Mouse (Mus musculus) midbrain, embryonic 11.5 days (tissue): ENCODE data around the gene Nceh1. TPM values are rescaled to one million over a fixed set of nuclear protein-coding genes. Genes with fewer than 3 reads are reported as not detected.

Experiments used
- ATAC-seq: fragments of 200-750 bp; cut with Nextera tagmentation; 2 replicates; pipeline ENCODE4 v1.8.0; 2017; ENCODE audit warnings: moderate TSS enrichment, moderate library complexity; ENCODE audit not compliant: low FRiP score
- DNase-seq: peaks from one replicate; pipeline ENCODE4 v3.0.0; 2015; ENCODE audit warnings: low spot score; ENCODE audit errors: missing footprints
- H3K27ac ChIP-seq: fragments of 300-500 bp; sonication (generic); 2 replicates; pipeline ENCODE4 v1.5.1; 2014; ENCODE audit warnings: low read depth, low read length
- H3K27me3 ChIP-seq: fragments of 300-500 bp; sonication (generic); 2 replicates; pipeline ENCODE4 v1.6.1; 2014; ENCODE audit warnings: mild to moderate bottlenecking, low read length, moderate library complexity, mixed read lengths; ENCODE audit not compliant: control insufficient read depth, insufficient read depth
- H3K36me3 ChIP-seq: fragments of 300-500 bp; sonication (generic); 2 replicates; pipeline ENCODE4 v1.6.1; 2014; ENCODE audit warnings: mild to moderate bottlenecking, low read length, moderate library complexity, mixed read lengths; ENCODE audit not compliant: control insufficient read depth, insufficient read depth
- H3K4me1 ChIP-seq: fragments of 300-500 bp; sonication (generic); 2 replicates; pipeline ENCODE4 v1.6.1; 2014; ENCODE audit warnings: low read length; ENCODE audit not compliant: control insufficient read depth, insufficient read depth
- H3K4me2 ChIP-seq: fragments of 300-500 bp; sonication (generic); 2 replicates; pipeline ENCODE4 v1.6.1; 2014; ENCODE audit warnings: mild to moderate bottlenecking, moderate library complexity
- H3K4me3 ChIP-seq: fragments of 300-500 bp; sonication (generic); 2 replicates; pipeline ENCODE4 v1.5.1; 2014; ENCODE audit warnings: low read depth, low read length
- H3K9ac ChIP-seq: fragments of 300-500 bp; sonication (generic); 2 replicates; pipeline ENCODE4 v1.6.1; 2014; ENCODE audit warnings: low read length
- H3K9me3 ChIP-seq: fragments of 300-500 bp; sonication (generic); 2 replicates; pipeline ENCODE4 v1.6.1; 2016; ENCODE audit warnings: low read length; ENCODE audit not compliant: control insufficient read depth
- WGBS: fragments of 180-500 bp; shearing (Covaris S2); extraction: QIAGEN DNeasy Blood & Tissue Kit; methylation state at CpG from one replicate; pipeline ENCODE4 v1.1.7; 2014; 5-methylcytosine and 5-hydroxymethylcytosine counted together
- polyA plus RNA-seq: library from polyadenylated mRNA; unstranded; fragments of >200 nt; fragmentation: Nextera tagmentation; extraction: Ambion mirVana; gene quantifications from 2 replicates; pipeline ENCODE4 v1.2.1, GENCODE M21; 2014

Nceh1 gene
- polyA plus RNA-seq = 4.1 and 4.4 TPM in 2 replicates

DNA sequence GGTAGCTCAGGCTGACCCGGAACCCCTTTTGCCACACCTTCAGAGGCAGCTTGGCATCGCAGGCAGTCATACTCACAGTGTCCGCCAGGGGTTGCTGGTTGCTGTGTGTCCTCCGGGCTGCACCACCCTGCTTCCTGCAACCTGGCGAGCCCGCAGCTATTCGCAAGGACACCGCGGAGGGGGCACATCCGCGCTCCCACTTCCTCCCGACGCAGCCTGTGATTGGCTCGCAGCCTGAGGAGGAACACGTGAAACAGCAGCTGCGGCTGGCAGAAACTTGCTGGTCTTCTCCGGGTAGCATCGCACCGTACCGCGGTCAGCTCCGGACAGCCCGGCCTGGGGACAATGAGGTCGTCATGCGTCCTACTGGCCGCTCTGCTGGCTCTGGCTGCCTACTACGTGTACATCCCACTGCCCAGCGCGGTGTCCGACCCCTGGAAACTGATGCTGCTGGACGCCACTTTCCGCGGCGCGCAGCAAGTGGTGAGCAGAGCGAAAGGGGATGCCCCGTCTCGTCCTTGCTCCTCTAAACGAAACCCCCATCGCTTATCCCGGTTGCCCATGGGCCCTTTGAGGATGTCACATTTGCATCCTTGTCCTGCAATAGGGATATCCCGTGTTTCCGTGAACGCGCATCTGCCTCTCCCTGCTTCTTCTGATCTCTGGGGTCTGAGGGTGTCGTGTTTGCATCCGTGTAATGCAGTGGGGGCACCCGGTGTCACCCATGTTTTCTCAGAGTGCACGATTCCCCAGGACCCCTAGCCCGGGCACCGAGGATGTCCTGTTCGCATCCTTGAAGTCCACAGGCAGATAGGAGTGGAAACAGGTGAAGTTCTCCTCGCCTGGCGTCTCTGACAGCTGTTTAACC is at the start of gene Nceh1:
TSS of gene Nceh1 (plus strand) at position 233 of the 868 bp plus-strand sequence.
- Histone ChIP-seq H3K4me3 (peak within 1 kb of the TSS; percentile 52), H3K27me3 (no peaks in the 10 kb centered on the region), H3K36me3 (no peaks in the 10 kb centered on the region), H3K4me2 (peak within 1 kb of the TSS; percentile 96), H3K9ac (peak within 1 kb of the TSS; percentile 73), H3K9me3 (no peaks in the 10 kb centered on the region), H3K4me1 (peaks cover 6% of the 10 kb centered on the region; the same call in 1 of the 2 replicates), H3K27ac (no peak within 1 kb of the TSS)
- DNase-seq (peak; percentile 98), ATAC-seq (peak; percentile 100)
- WGBS = 1% methylated on average over 54 of the region's 54 CpGs

DNA sequence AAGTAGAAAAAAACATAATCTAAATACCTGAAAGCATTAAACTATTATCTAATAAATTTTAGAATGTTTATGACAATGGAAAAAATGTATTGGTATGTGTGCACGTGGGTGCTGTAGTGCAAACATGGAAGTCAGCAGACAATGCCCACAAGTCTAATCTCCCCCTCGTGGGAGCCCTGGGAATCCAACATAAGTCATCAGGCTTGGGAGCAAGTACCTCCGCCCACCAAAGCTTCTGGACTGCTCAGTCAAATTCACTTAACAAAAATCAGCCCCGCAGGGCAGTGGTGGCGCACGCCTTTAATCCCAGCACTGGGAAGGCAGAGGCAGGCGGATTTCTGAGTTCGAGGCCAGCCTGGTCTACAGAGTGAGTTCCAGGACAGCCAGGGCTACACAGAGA is 42.7 kb upstream of the Nceh1 start:
- no peaks in the 10 kb centered on the region for H3K9me3 ChIP-seq
- no peak for DNase-seq
- ATAC-seq = no peak
- H3K36me3 ChIP-seq = peaks cover 32% of the 10 kb centered on the region
- no peak overlapping the region for H3K9ac ChIP-seq
- 90% methylated on average over 8 of the region's 8 CpGs for WGBS
- no peaks in the 10 kb centered on the region for H3K27me3 ChIP-seq
- no peak overlapping the region for H3K4me2 ChIP-seq
- no peak overlapping the region for H3K4me3 ChIP-seq
- no peak overlapping the region for H3K27ac ChIP-seq
- H3K4me1 ChIP-seq = no peaks in the 10 kb centered on the region

DNA sequence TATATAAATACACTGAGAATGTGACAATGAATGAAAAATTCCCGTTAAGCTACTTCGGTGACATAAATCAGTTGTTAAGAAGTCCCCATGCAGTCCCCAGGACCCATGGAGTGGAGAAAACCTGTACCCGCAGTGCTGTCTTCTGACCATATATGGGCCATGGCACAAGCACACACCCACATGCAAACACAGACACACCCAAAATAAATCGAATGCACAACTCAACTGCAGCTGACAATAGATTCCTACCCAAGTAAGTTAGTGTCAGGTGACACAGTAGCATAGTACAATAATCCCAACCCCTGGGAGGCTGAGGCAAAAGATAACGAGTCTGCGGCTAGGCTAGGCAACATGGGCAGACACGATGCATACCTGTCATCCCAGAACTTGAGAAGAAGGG is 39.2 kb upstream of the Nceh1 start:
- DNase-seq (no peak), ATAC-seq (no peak)
- Histone ChIP-seq H3K27me3 (no peaks in the 10 kb centered on the region), H3K9me3 (no peaks in the 10 kb centered on the region), H3K36me3 (peaks cover 10% of the 10 kb centered on the region), H3K27ac (no peak overlapping the region), H3K4me2 (no peak overlapping the region), H3K4me3 (no peak overlapping the region), H3K4me1 (no peaks in the 10 kb centered on the region), H3K9ac (no peak overlapping the region)
- WGBS = 94% methylated on average over 7 of the region's 7 CpGs

DNA sequence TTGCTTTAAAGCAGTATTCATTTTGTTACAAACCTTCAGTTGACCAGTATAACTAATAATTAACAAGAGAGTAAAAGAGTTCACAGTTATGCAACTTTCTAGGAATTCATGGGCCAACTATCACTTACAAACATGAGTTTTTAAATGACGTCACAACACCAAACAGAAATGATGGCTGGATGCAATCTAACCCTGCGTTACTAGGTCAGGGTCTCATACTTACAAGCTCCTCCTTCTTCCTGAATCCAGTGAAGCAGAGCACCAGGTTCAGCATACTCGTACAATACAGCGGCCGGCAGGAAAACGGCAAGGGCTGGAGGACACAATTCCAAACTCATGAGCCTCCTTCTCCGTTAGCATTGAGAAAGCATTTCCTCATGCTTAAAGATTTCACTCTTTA is 37.0 kb upstream of the Nceh1 start:
- DNase-seq (no peak), ATAC-seq (no peak)
- Histone ChIP-seq H3K9me3 (no peaks in the 10 kb centered on the region), H3K4me3 (no peak overlapping the region), H3K36me3 (peaks cover 12% of the 10 kb centered on the region), H3K9ac (no peak overlapping the region), H3K4me1 (no peaks in the 10 kb centered on the region), H3K27me3 (no peaks in the 10 kb centered on the region), H3K27ac (no peak overlapping the region), H3K4me2 (no peak overlapping the region)
- 95% methylated on average over 7 of the region's 7 CpGs for WGBS

DNA sequence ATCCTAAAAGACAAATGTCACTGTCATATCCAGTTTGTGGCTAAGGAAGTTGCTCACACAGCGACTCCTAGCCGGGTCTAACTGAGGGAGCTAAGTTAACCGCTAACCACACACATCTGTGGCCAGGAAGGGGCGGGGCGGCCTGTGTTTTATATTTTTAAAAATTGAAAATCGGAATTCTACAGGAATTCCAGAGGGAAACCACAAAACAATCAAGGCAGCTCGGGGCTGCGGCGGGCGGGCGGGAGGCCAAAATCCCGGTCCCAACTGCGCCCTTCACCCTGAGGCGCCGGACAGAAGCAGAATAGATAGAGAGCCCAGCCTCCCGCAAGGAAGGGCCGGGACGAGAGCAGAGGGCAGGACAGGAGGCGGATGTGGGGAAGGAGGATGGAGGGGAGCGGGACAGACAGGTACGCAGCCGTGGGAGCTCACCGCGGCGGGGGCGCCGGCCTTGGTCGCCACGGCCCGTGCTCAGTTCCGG is 29.5 kb upstream of the Nceh1 start:
- H3K4me1 ChIP-seq = peaks cover 17% of the 10 kb centered on the region
- ATAC-seq = peak; percentile 3; the same call in 1 of the 2 replicates
- no peaks in the 10 kb centered on the region for H3K27me3 ChIP-seq
- H3K9me3 ChIP-seq = no peaks in the 10 kb centered on the region
- WGBS = under 1% methylated on average over 30 of the region's 31 CpGs
- H3K4me3 ChIP-seq = peak overlapping the region; percentile 92
- peak overlapping the region; percentile 40; the same call in 1 of the 2 replicates for H3K27ac ChIP-seq
- peak overlapping the region; percentile 89 for H3K9ac ChIP-seq
- peaks cover 2% of the 10 kb centered on the region; the same call in 1 of the 2 replicates for H3K36me3 ChIP-seq
- peak overlapping the region; percentile 47 for H3K4me2 ChIP-seq
- peak; percentile 90 for DNase-seq

DNA sequence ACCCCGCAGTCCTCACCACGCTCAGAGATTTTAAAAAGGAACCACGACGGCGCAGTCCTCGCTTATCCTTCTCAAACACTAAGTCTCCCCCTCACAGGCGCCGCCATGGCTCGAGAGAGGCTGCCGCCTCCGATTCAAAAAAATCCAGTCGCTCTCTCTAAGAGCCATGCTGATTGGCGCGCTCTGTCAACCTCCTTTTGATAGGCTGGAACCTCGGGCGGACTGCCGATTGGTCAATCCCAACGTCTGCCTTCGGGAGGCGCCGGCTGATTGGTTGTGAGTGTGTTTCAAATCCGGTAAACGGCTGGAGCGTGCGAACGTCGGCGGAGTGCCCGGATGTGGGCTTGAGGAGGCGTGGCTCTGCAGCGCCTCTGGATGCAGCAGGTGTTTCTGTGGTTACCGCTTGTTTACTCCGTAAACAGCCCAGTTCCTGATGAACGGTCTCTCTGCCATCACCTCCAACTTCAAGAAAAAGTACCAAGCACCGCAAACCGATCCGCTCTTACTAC is 29.0 kb upstream of the Nceh1 start, which contains the start of gene Ect2:
TSS of gene Ect2 (minus strand) at position 178 of the 509 bp plus-strand sequence.
- WGBS = under 1% methylated on average over 37 of the region's 37 CpGs
- Histone ChIP-seq H3K9me3 (no peaks in the 10 kb centered on the region), H3K4me3 (peak within 1 kb of the TSS; percentile 92), H3K4me1 (peaks cover 17% of the 10 kb centered on the region), H3K36me3 (peaks cover 2% of the 10 kb centered on the region; the same call in 1 of the 2 replicates), H3K4me2 (peak within 1 kb of the TSS; percentile 47), H3K9ac (peak within 1 kb of the TSS; percentile 89), H3K27ac (peak within 1 kb of the TSS; percentile 40), H3K27me3 (no peaks in the 10 kb centered on the region)
- peak; percentile 100 for ATAC-seq
- DNase-seq = peak; percentile 100

DNA sequence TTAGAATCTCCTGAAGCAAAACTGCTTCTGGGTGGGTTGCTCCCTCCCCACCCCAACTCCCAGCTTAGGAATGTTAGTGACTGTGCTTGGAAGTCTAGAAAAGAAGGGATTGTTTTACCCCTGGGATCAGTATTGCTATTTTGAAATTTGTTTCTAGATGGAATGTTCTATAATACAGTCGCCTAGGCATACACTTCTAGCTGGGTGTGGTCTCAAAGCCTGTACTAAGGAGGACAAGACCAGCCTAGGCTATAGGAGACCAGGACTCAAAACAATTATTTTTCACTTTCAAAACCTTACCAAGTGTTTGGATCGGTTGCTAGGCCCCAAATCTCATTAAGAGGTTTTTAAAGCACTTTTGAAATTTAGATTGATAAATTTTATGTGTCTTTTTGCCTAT is 28.5 kb upstream of the Nceh1 start:
- Histone ChIP-seq H3K27ac (peak overlapping the region; percentile 35; the same call in 1 of the 2 replicates), H3K9me3 (no peaks in the 10 kb centered on the region), H3K36me3 (no peaks in the 10 kb centered on the region), H3K4me3 (peak overlapping the region; percentile 92), H3K4me1 (peaks cover 17% of the 10 kb centered on the region), H3K4me2 (peak overlapping the region; percentile 38), H3K27me3 (no peaks in the 10 kb centered on the region), H3K9ac (peak overlapping the region; percentile 61)
- WGBS = 62% methylated on average over 2 of the region's 2 CpGs
- DNase-seq (no peak), ATAC-seq (peak; percentile 18; the same call in 1 of the 2 replicates)

DNA sequence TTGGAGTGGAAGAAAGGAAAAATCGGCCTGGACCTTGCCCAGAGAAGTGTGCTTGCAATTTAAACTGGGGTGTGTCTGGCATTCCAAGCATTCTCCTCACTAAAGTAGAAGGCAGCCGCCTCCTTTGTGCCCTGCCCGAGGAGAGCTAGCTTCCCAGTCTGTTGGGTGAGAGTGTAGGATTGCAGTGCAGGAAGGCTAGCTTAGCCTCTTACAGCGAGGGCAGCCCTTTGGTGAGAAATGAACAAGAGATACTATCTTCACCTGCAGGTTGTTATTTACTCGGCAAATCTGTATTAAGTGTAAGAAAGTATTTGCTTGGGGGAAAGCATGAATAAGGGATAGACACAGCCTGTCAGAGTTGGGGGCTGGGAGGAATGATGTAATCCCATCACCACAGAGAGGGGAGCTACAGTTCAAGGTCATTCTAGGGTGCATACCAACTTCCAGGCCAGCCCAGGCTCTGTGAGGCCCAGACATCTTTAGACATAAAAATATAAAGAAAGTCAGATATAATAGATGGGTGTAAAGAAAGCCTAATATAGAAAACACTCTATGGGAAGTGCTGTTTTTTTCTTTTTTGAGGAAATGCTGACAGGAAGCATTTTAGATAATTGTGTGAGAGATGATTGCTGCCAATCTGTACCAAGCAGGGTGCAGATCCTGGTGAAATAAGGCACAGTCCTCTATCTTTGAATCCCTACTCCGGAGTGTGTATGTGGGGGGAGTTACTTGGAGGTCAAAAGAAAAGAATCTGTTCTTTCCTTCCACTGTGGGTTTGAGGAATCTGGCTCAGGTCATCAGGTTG is 27.5 kb upstream of the Nceh1 start:
- peak overlapping the region; percentile 31 for H3K9ac ChIP-seq
- H3K4me1 ChIP-seq = peaks cover 17% of the 10 kb centered on the region
- H3K4me2 ChIP-seq = no peak overlapping the region
- no peaks in the 10 kb centered on the region for H3K27me3 ChIP-seq
- no peaks in the 10 kb centered on the region for H3K36me3 ChIP-seq
- no peak overlapping the region for H3K4me3 ChIP-seq
- DNase-seq (peak; percentile 90), ATAC-seq (no peak)
- WGBS = 23% methylated on average over 6 of the region's 6 CpGs
- no peaks in the 10 kb centered on the region for H3K9me3 ChIP-seq
- no peak overlapping the region for H3K27ac ChIP-seq
